Comparison of ENCODE assay signal across 8 mouse cellular contexts in the genomic region with DNA sequence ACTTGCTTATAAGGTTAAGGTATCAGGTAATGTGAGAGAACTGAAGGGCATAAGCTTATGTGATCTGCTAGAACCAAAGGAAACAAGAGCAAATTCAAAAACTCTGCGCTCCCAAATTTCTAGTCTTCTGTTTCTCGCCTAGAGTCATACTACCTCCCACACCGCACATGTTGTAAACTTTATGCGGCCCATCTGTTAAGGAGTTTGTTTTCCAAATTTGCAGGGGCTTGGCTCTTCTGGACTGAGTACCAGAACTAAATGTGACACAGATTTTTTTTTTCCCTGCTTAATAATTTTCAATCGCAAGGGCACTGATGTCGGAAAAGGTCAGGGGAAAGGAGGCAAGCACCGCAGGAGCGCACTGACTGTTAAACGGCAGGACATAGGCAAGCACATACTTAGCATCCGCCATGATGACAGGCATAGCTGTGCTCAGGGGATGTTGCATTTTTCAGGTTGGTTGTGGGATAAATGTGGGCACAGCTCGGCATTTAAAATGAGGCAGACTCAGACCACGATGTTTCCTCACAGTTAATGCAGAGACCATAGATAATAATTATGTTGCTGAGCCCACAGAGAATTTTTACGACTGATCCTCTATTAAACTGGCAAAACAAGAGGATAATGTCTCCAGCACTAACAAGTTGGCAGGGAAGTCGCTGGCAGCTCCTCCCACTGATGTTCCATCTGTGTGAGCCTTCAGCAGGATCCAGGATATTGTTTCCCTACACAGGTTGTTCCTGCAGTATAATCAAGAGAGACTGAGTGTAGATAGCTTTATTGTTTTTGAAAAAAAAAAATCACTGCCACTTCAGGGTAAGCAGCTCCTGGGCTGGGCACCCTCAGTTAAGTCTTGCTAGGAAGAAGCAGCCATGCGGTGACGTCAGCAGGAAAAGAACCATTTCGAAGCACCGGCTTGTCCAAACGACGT.
A peak's percentile ranks its signal among the peaks of the same experiment; 100 is the strongest.
DNase-seq lines count a peak whose midpoint lies in the region; ATAC-seq and TF ChIP-seq lines count a peak whose summit lies in the region.

No protein-coding gene starts in this region.

- 0 out of 2 replicates have a peak overlapping the region, but pooled peaks have one; percentile 12 for H3K4me3 ChIP-seq in embryonic facial prominence, embryonic 13.5 days
- H3K4me3 ChIP-seq in liver, postnatal 0 days (ENCODE audit: low read depth, low read length), result no peak overlapping the region

- H3K27ac ChIP-seq in embryonic facial prominence, embryonic 13.5 days, result no peak overlapping the region
- no peak overlapping the region for H3K27ac ChIP-seq in liver, postnatal 0 days (ENCODE audit: low read depth)

- H3K9ac ChIP-seq in embryonic facial prominence, embryonic 13.5 days, result no peak overlapping the region
- no peak overlapping the region for H3K9ac ChIP-seq in liver, postnatal 0 days (replicated peaks)

- WGBS in embryonic facial prominence, embryonic 13.5 days, result 52% methylated on average over 20 of the region's 20 CpGs
- 87% methylated on average over 20 of the region's 20 CpGs for WGBS in liver, postnatal 0 days (ENCODE audit: insufficient replicate concordance)

- TF ChIP-seq CTCF in liver, postnatal 0 days (IDR thresholded peaks at IDR 0.05; ENCODE audit: low read depth), result no peak

- peak; percentile 8 for DNase-seq in lung, postnatal 14 days
- no peak for DNase-seq in lung, adult 18-20 months
- peak; percentile 73 to 93 for DNase-seq in layer of hippocampus, postnatal 14 days (ENCODE audit: low spot score in 2 of 2)
- DNase-seq in right cerebral cortex, postnatal 10 days (ENCODE audit: low spot score in 2 of 2), result peak; percentile 68 to 78
- no peak for DNase-seq in thymus, postnatal 14 days
- DNase-seq in liver, postnatal 0 days, result no peak
- DNase-seq in adrenal gland, postnatal 10 days, result no peak

- H3K9me3 ChIP-seq in embryonic facial prominence, embryonic 13.5 days, result 0 out of 2 replicates have a peak, but pooled peaks cover 3% of the 10 kb centered on the region
- H3K9me3 ChIP-seq in liver, postnatal 0 days (ENCODE audit: low read length), result no peaks in the 10 kb centered on the region

- H3K4me2 ChIP-seq in embryonic facial prominence, embryonic 13.5 days, result peak overlapping the region; percentile 43
- H3K4me2 ChIP-seq in liver, postnatal 0 days (ENCODE audit: low read depth, low read length), result no peak overlapping the region

- H3K36me3 ChIP-seq in embryonic facial prominence, embryonic 13.5 days, result no peaks in the 10 kb centered on the region
- H3K36me3 ChIP-seq in liver, postnatal 0 days (replicated peaks; ENCODE audit: insufficient read depth, low read length), result no peaks in the 10 kb centered on the region

- ATAC-seq in embryonic facial prominence, embryonic 13.5 days (ENCODE audit: insufficient number of reproducible peaks, insufficient read depth, low FRiP score, low TSS enrichment, low read depth), result no peak
- no peak for ATAC-seq in liver, postnatal 0 days

- peaks cover 4% of the 10 kb centered on the region for H3K27me3 ChIP-seq in embryonic facial prominence, embryonic 13.5 days
- no peaks in the 10 kb centered on the region for H3K27me3 ChIP-seq in liver, postnatal 0 days (ENCODE audit: insufficient read depth, low read length)

- no peak for TF ChIP-seq EP300 in liver, postnatal 0 days (IDR thresholded peaks at IDR 0.05; ENCODE audit: low read depth)

- H3K4me1 ChIP-seq in embryonic facial prominence, embryonic 13.5 days, result peaks cover 9% of the 10 kb centered on the region
- H3K4me1 ChIP-seq in liver, postnatal 0 days (ENCODE audit: insufficient read depth), result no peaks in the 10 kb centered on the region

Comparison
In these comparisons a context has a peak if more than half of its experiments do, and no peak if none do; other contexts are left out.
1. DNase-seq: peak in lung, postnatal 14 days (single experiment), layer of hippocampus, postnatal 14 days (2 of 2) and right cerebral cortex, postnatal 10 days (2 of 2); none in lung, adult 18-20 months (0 of 2), thymus, postnatal 14 days (single experiment), liver, postnatal 0 days (single experiment) and adrenal gland, postnatal 10 days (single experiment).